Mouse (Mus musculus): ENCODE data around the gene Adcy3.
A peak's percentile ranks its signal among the peaks of the same experiment; 100 is the strongest.
"Not testable (repeated sequence)": the region's sequence is repeated elsewhere in the genome, so short reads cannot be mapped to it uniquely, and the experiment has no call there.

Adcy3 gene

DNA sequence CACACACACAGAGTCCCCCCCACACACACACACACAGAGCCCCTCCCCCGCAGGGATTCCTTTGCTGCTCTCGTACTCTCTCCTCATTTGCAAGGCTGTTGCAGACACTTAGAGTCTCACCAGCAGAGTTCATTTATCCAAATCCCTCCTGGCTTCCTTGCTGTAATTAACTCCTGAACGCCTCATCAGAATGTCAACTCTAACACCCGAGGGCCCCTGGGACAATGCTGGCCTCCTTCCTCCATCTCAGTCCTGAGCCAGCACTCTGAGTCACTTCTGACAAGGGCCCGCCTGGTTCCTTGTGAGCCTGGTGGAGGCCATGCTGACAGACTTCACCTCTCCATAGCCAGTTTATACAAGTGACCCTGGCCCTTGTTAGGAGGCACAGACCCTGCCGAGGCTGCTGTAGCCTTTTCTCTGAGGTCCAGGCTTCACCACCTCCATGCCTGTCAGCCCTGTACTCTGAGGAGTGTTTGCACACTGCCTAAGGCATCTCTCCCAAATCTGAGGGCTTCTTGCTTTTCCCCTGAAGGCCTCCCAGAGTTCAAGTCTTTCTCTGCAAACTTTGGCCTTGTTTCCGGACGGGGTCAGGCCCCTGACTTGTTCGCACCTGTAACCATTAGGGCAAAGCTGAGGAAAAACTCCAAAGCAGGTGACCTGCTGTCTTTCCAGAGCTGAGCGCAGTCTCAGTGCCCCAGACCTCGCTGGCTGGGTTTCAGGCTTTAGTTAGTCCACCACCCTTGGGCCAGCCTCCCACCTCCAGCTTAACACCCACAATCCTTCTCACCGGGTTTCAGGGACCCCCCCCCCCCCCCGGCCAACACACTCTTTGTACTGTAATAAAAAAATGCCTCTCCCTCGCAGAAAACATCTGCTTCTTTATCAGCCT is 55.5 kb downstream of the Adcy3 start:
- no peak for DNase-seq

DNA sequence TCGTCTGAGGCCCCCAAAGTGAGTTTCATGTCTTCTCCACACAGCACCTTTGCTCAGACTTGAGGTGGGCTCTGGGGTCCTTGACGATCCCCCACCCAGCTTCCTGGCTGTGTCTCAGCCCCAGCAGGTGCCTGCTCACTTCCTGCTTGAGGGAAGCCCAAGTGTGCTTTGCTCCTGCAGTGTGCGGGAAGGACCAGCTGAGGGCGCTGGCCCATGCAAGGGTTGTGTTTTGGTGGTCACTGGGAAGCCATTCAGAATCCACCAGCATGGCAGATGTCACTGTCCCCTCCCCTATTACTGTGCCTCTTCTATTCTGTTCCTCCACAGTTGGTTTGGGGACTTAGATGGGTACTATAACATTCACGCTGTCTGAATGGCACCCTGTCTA is 56.2 kb downstream of the Adcy3 start:
- no peak for DNase-seq

DNA sequence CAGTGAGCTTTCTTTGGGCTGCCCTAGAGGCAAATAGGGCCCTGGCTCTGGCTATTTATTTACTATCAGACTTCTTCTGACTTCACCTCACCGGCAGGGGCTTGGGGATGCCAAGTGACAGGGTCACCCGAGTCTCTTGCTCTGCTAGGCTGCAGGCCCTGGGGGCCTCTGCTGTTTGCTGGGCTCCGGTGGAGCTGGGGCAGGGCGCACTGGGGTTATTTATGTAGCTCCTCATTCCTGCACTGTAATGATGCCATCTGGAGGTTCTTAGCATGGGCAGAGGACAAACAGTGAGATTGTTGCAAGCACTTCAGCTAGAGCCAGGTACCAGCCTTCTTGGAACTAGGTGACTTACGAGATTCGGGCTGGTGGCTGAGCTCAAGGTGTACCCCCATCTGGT is 59.6 kb downstream of the Adcy3 start:
- no peak for DNase-seq

DNA sequence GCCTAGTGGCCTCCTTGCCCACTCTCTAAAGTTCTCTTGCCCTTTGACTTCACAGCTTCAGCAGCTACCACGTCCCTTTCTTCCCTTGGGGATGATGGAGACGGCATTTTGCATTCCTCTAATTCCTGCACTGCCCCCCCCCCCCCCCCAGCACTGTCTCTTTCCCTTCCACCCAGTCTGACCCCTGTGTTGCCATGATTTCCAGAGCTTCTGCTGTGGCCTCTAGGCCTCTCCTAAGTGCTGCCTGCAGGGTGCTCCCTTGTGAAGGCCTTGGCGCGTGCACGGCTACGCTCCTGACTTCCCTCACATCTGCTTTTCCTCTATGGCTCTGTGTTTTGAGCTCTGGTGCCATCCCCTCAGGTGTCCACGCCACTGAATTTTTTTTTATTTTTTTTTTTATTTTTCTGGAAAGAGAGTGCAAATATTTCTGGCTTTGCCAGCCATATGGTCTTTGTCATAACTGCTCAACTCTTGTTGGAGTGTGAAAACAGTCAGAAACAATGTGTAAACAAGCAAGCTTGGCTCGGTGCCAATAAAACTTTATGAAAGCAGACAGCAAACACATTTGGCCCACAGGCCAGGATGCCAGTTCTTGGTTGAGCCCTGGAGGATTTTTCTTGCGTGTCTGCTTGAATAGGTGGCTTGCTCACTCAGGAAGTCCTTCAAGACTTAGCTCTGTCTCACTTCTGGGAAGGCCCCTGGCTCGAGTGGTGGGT is 60.3 kb downstream of the Adcy3 start:
- DNase-seq = no peak

DNA sequence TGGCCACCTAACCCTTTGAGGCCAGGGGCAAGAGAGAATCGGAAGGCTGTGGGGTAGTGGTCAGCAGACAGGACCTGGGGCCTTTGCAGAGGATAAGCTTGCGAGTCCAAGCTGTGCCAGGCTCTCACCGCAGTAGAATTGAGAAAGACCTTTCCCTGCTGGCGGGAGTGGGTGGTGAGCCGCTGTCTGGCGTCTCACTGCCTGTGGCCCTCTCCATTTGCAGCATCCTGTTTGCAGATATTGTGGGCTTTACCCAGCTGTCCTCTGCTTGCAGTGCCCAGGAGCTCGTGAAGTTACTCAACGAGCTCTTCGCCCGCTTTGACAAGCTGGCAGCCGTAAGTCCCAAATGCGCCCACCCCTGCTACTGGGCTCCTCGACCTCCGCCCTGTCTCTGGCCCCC is 61.7 kb downstream of the Adcy3 start:
- DNase-seq = peak; percentile 68

DNA sequence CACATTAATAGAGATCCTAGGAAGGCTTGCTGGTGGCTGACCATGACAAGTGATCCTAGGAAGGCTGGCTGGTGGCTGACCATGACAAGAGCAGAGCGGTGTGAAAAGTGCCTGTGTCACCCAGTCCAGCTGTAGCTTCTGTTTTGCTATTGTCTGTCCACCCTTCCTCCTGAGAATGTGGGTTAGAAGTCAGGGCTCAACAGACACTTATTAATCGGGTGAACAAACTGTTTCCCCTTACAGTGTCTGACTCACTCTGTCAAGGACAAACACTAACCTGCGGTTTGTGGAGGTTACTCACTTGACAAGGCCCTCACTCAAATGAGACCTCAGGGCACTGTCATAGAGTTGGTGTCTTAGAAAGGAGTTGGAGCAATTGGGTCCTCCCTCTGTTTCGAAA is 65.8 kb downstream of the Adcy3 start:
- DNase-seq = no peak

DNA sequence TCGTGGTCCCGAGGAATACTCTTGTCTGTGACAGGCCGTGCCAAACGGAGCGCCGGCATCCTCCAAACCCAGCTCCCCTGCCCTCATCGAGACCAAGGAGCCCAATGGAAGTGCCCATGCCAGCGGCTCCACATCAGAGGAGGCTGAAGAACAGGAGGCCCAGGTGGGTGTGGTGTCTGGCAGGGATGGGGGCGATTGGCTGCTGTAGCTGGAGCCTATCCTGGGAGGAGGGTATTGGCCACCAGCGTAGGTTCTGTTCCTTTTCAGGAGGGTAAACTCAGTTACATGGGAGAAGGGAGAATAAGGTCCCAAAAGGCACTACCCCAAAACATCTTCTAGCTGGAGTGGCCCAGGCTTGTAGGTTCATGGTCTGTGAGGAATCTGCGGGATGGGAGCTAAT is 66.4 kb downstream of the Adcy3 start:
- no peak for DNase-seq

DNA sequence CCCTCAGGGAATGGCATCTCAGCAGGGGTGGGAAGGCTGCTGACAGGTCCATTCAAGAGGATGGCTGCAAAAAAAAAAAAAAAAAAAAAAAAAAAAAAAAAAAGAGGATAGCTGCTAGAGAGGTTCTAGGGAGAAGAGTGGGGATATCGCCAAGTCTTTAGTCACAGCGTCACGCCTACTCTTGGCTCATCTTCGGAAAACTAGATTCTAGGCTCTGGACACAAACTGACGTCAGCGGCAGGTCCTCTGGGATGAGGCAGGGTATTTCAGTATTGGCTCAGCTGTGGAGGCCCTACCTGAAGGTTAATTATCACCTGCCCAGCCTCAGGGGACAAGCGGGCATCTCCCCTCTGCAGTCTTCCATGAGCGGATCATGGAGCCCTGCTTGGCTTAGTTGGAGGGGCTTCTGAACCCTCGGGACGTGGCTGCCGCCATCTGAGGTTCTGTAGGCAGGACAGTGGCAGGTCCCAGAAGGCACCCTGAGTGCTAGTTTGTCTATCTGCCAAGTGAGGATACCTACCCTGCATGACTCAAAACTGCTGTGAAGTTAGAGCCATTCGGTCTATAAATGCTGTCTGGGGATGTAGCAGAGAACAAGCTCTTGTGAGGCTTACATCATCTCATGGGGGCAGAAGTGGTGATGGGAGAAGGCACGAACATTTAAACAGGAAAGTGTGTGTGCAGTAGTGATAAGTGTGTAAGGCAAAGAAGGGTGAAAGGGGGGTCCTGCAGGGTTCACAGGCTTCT is 68.7 kb downstream of the Adcy3 start:
- peak; percentile 82 for DNase-seq

DNA sequence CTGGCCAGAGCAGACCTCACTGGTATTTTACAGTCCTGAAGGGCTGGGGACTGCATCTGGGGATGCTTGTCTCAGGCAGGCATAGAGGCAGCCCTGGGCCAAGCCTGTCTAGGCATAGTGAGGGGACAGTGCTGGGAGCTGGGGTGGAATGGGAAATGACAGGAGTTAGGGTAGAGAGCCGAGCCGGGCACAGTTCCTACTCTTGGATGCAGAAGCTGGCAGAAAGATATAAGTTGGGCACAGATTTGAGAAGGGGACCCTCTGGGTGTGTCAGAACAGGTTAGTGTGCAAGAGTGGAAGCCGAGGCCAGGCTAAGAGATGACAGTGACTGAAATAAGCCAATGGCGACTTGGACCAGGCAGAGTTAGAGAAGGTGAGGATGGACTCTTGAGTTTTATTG is 69.3 kb downstream of the Adcy3 start:
- DNase-seq = no peak

DNA sequence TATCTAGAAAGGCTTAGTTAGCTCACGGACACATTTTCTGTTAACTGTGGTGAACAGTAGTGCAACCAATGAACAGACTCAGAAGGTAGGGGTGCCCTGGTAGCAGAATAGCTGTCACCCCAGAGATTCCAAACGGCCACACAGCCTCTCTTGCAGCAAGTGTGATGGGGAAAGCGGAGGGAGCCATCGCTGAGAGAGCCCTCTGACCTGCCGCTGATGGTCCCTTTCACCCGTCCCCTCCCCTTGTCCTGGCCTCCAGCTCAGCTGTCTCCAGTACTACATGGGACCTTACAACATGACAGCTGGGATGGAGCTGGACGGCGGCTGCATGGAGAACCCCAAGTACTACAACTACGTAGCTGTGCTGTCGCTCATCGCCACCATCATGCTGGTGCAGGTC is 73.2 kb downstream of the Adcy3 start:
- no peak for DNase-seq

DNA sequence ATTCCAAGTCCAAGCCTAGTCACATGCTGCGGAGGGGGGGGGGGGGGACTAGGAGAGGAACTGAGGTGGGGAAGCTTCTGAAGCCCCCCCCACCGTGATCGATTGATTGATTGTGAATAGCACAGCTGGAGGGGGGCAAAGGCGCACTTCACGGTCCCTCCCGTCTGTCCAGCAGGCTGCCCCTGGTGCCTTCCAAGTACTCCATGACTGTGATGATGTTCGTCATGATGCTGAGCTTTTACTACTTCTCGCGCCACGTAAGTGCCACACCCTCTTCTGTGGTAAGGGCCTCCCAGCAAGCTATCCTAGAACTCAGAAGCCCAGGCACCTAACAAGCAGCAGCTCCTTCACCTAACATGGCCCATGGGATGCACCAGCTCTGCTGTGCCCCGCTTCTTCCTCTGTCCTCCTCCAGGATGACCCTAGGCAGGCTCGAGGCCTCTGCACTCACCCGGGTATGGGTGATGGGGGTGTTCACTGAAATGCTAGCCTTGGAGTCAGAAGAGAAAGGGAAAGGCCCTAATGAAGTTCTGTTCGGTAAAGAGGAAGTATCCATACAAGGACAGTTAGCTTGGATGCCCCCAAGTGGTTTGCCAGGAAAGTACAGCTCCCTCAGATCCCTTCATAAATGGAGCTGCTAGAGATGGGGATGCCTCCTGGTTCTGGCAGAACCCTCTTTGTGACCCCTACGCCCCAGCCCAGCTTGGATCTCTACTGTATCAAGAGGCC is 75.7 kb downstream of the Adcy3 start:
- DNase-seq = peak; percentile 70

DNA sequence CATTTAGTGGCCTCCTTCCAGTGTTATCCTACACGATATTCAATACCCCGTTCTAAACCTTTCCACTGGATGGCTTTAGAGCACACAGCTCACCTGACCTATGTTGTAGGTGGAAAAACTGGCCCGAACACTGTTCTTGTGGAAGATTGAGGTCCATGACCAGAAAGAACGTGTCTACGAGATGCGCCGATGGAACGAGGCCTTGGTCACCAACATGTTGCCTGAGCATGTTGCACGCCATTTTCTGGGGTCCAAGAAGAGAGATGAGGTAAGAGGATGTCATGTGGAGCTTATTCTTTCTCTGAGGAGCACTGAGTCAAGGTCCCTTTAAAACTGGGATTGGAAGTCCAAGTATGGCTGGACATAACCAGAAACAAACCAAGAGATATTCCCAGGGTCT is 76.3 kb downstream of the Adcy3 start:
- DNase-seq = no peak

DNA sequence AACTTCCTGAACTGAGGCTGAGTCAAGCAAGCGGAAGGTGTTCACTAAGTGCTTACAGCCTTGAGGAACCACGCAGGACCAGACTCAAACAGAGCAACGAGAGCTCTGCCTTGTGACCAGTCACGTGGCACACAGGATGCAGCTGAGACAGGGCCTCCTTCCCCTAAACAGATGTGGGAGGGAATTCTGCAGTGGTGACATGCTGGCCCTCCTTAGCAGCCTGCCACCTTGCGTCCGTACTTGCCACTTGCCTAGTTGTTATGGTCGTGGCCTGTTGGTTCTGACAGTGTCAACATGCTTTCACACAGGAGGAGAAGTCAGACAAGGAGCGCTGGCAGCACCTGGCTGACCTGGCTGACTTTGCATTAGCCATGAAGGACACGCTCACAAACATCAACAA is 78.3 kb downstream of the Adcy3 start:
- no peak for DNase-seq

DNA sequence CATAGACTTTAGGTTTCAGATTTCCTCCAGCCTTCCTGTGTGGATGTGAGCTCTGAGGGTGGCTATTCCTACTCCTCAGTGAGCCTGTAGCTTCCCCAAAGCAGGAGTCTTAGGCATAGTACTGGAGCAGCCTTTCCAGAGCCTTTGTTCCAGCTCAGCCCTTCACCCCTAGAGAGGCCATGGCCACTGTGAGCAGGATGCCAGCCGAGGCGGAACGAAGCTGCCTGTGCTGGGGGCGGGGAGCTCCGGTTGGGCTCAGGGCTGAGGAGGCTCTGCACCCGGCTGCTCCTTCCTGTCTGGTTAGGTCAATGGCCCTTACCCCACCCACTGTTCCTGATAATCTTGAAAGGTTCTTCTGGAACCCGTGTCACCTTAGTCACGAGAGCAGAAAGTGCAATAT is 80.0 kb downstream of the Adcy3 start:
- DNase-seq = no peak

DNA sequence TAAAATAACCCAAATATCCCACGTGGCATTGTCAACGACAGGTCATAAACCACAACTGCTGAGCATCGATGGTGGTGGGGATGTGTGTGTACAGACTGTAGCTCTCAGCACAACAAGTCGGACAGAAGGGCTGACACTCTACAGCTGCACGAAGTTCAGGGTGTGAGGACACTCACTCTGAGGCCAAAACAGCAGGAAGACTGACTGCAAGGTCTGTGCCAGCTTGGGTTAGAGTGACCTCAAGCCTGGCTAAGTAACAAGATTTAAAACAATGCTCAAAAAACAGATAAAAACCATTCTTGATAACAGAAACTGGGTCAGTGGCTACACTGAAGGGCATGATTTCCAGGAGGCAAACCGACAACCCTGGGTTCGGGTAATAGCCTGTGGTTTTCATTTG is 97.3 kb downstream of the Adcy3 start:
- no peak for DNase-seq

DNA sequence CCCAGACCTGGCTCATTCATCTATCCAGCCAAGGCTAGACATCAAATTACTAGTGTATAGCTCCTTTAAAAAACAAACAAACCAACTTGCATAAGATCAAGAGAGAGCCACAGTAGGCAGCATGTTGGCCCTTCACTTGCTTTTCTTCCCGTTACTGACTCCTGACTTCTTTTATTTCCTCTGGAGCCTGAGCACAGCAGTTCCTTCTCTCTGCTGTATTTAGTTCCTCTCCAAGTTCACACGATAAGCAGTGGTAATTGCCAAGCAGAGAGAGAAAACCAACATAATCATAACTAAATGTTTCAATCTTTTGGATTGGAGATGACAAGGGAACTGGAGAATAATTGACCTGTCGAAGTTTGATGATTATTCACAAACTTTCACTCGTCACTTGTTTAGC is 99.9 kb downstream of the Adcy3 start:
- DNase-seq = no peak

DNA sequence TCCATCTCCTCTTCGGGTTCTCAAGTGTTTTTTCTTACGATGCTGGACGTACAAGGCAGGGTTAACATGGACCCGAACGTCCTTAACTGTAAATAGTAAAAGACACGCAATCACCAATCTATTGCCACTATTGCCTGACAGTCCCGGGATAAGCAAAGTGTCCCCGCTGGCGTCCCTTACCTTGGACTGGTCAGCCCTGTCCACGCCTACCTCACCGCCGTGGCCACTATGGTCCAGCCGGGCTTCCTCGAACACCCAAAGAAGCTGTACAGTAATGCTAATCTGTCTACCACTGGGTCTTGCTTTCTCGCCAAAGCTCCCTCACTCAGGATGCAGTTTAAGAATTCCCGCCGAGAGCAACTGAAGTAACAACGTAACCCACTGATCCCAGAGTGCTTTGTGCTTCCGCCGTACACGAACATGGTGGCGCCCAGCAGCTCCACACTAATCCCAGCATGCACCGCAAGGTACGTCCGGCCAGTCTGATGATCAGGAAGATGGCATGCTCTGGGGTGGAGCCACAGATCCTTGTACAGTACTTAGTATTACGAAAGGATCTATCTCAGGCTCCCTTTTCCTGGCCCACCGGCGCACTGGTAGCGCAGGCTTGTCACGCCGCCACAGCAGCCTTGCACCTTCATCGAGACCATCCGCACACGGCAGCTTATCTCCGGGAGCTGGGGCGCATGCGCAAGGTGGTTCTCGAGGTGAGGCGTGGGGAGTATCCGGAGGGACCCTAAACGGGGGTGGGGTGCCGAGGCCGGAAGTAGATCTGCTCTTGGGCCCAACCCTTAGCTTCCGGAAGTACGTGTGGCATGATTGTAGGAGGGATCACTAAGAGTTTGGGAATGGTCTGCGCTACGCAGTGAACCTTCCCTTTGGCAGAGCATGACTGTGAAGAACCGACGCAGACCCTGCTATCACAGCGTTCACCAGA is 100.9 kb downstream of the Adcy3 start, which contains the start of the genes Ptrhd1 and Cenpo:
Gene Ptrhd1, plus strand, starts transcription at position 456 of the 937 bp plus-strand sequence.
Gene Cenpo, minus strand, starts transcription at position 723 of the 937 bp plus-strand sequence.
- DNase-seq = peak; percentile 98

DNA sequence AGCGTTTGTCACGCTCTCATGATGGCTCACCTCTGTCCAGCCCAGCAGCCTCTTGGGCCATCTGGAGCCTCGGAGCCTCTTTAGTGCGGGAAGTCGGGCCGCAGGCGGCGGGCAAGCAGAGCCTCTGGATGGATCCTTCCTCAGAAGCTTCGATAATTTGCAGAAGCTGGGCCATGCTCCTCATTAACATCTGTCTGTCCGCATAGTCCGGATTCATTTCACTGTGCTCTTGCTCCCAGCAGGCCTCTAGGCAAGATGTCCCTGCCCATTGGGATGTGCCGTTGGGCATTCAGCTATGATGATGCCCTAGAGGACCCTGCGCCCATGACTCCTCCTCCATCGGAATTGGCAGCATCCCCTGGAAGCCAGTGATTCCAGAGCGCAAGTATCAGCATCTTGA is 104.6 kb downstream of the Adcy3 start:
- no peak for DNase-seq

DNA sequence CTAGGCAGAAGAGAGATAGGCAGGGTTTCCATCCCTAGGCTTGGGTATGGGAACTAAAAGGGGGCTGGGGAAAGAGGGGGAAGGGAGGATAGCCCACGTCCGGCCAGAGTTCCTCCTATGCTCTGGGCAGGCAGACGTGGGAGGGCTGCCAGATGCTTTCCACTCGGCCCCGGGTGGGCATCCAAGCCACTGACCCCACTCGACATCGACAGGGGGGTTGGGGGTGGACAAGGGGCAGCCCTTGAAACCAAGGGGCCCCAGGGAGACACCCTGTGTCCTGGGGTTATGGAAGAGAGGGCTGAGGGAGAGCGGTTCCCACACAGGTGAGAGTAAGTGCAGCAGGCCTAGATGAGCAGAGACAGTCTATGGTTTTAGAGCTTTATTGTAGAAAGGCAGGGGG is 107.4 kb downstream of the Adcy3 start:
- not testable (repeated sequence) for DNase-seq

DNA sequence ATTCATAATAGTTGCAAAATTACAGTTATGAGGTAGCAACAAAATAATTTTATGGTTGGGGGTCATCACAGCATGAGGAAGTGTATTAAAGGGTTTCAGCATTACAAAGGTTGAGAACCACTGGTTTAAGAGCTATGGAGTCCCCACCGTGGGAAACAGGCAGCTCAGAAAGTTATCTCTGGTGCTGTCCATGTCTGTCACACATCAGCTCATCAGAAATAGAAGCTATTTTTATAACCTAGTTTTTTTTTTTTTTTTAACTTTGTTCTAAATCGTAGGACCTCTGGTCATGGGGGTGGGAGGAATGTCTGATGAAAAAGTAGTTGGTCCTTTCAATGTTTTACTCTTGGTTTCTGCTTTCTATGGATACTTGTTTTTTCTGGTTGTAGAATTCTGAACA is 110.9 kb downstream of the Adcy3 start:
- no peak for DNase-seq

DNA sequence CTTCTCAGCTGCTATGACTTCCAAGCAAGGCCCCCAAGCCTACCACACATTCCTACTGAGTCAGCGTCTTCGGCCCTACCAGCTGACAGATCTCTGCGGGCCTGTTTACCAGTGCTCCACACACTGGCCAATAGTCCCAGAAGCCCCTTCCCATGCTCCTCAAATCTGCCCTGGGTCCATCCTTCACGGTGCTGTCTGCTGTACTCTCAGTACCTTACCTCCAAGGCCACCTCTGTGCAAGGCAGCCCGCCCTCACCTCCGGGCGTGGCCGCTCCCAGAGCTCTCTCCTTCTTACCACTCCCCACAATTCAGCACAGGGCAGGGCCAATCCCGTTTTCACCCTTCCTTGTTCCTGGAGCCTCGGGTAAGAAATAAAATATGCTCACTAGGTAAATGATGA is 112.8 kb downstream of the Adcy3 start:
- DNase-seq = no peak

DNA sequence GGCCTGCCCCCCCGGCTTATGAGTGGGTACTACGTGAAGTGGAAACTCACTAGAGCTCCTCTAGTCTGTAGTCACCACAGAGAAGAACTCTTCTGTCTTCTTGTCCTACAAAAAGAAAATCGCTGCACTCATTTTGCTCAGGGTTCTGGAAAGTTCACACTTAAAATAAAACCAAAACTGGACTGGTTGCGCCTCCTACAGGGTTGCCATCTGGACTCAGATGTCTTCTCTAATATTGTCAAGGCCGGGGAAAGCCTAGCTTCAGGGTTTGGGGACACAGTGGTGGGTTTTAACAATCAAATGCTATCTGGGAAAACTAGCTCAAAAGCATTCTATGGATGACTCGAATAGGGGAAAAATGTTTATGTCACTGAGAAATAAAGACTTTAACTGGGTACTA is 116.9 kb downstream of the Adcy3 start:
- no peak for DNase-seq

Data from right cerebral cortex, adult 18-20 months (tissue).